Mouse (Mus musculus) embryonic facial prominence, embryonic 15.5 days (tissue): ENCODE data around the gene Gm44503. TPM values are rescaled to one million over a fixed set of nuclear protein-coding genes. Genes with fewer than 3 reads are reported as not detected.

Source experiments
- ATAC-seq: fragments of 200-750 bp; cut with Nextera tagmentation; 2 replicates; pipeline ENCODE4 v1.8.0; 2017; ENCODE audit warnings: low read depth, moderate TSS enrichment; ENCODE audit not compliant: insufficient number of reproducible peaks, low FRiP score, low TSS enrichment
- H3K27ac ChIP-seq: fragments of 300-500 bp; sonication (generic); replicated peaks from 2 replicates; pipeline ENCODE4 v1.5.1; 2015; ENCODE audit warnings: mild to moderate bottlenecking, inconsistent platforms
- H3K27me3 ChIP-seq: fragments of 300-500 bp; sonication (generic); 2 replicates; pipeline ENCODE4 v1.6.1; 2015; ENCODE audit warnings: inconsistent platforms
- H3K36me3 ChIP-seq: fragments of 300-500 bp; sonication (generic); 2 replicates; pipeline ENCODE4 v1.6.1; 2015; ENCODE audit warnings: mild to moderate bottlenecking, inconsistent platforms
- H3K4me1 ChIP-seq: fragments of 300-500 bp; sonication (generic); 2 replicates; pipeline ENCODE4 v1.6.1; 2015; ENCODE audit warnings: inconsistent platforms
- H3K4me2 ChIP-seq: fragments of 300-500 bp; sonication (generic); replicated peaks from 2 replicates; pipeline ENCODE4 v1.6.1; 2015; ENCODE audit warnings: mild to moderate bottlenecking, inconsistent platforms
- H3K4me3 ChIP-seq: fragments of 300-500 bp; sonication (generic); replicated peaks from 2 replicates; pipeline ENCODE4 v1.5.1; 2015; ENCODE audit warnings: mild to moderate bottlenecking, inconsistent platforms
- H3K9ac ChIP-seq: fragments of 300-500 bp; sonication (generic); 2 replicates; pipeline ENCODE4 v1.6.1; 2015; ENCODE audit warnings: inconsistent platforms
- H3K9me3 ChIP-seq: fragments of 300-500 bp; sonication (generic); replicated peaks from 2 replicates; pipeline ENCODE4 v1.6.1; 2016; ENCODE audit warnings: inconsistent platforms
- WGBS: fragments of 180-500 bp; shearing (Covaris S2); methylation state at CpG from one replicate; pipeline ENCODE4 v1.1.7; 2015; 5-methylcytosine and 5-hydroxymethylcytosine counted together
- polyA plus RNA-seq: library from polyadenylated mRNA; unstranded; fragments of >200 nt; fragmentation: Nextera tagmentation; extraction: Ambion mirVana; gene quantifications from 2 replicates; pipeline ENCODE4 v1.2.1, GENCODE M21; 2015

Gm44503 gene
- polyA plus RNA-seq, 1 experiment from 2014 or later = not detected

- no peak overlapping the region for H3K9ac ChIP-seq
- no peak for ATAC-seq
- no peaks in the 10 kb centered on the region for H3K9me3 ChIP-seq
- no peaks in the 10 kb centered on the region for H3K36me3 ChIP-seq
- H3K27ac ChIP-seq = no peak overlapping the region
- no peak overlapping the region for H3K4me3 ChIP-seq
- whole genome bisulfite sequencing = 88% methylated on average over 5 of the region's 5 CpGs
- no peaks in the 10 kb centered on the region for H3K27me3 ChIP-seq
- H3K4me1 ChIP-seq = no peaks in the 10 kb centered on the region
- no peak overlapping the region for H3K4me2 ChIP-seq
Measured at GRCm38 (mm10) chr9:72974734-72975133, 16.1 kb downstream of the Gm44503 start.

- no peak overlapping the region for H3K4me2 ChIP-seq
- no peak overlapping the region for H3K27ac ChIP-seq
- H3K9ac ChIP-seq = no peak overlapping the region
- H3K27me3 ChIP-seq = no peaks in the 10 kb centered on the region
- no peaks in the 10 kb centered on the region for H3K36me3 ChIP-seq
- ATAC-seq = no peak
- no peak overlapping the region for H3K4me3 ChIP-seq
- WGBS = 86% methylated on average over 1 of the region's 1 CpGs
- H3K9me3 ChIP-seq = no peaks in the 10 kb centered on the region
- H3K4me1 ChIP-seq = no peaks in the 10 kb centered on the region
Measured at GRCm38 (mm10) chr9:72975242-72975641, 16.6 kb downstream of the Gm44503 start.

- Histone ChIP-seq H3K4me1 (peaks cover 14% of the 10 kb centered on the region), H3K9ac (no peak overlapping the region), H3K27ac (no peak overlapping the region), H3K9me3 (no peaks in the 10 kb centered on the region), H3K4me2 (no peak overlapping the region), H3K36me3 (no peaks in the 10 kb centered on the region), H3K4me3 (no peak overlapping the region), H3K27me3 (no peaks in the 10 kb centered on the region)
- no peak for ATAC-seq
- 65% methylated on average over 2 of the region's 2 CpGs for WGBS
Measured at GRCm38 (mm10) chr9:72983066-72983465, 24.4 kb downstream of the Gm44503 start.

- Histone ChIP-seq H3K9ac (peak within 1 kb of the TSS; percentile 58), H3K4me3 (peak within 1 kb of the TSS; percentile 93), H3K9me3 (no peaks in the 10 kb centered on the region), H3K27ac (peak within 1 kb of the TSS; percentile 71), H3K27me3 (no peaks in the 10 kb centered on the region), H3K4me2 (peak within 1 kb of the TSS; percentile 74), H3K36me3 (no peaks in the 10 kb centered on the region), H3K4me1 (peaks cover 14% of the 10 kb centered on the region)
- ATAC-seq = peak; percentile 99
- WGBS = under 1% methylated on average over 88 of the region's 88 CpGs
Measured at GRCm38 (mm10) chr9:72985250-72986220, 26.9 kb downstream of the Gm44503 start, which contains the start of the genes Ccpg1os and Ccpg1. Gene Ccpg1os (minus strand): TSS chr9:72985382. Gene Ccpg1 (plus strand): TSS chr9:72985429.

- Histone ChIP-seq H3K4me1 (peaks cover 14% of the 10 kb centered on the region), H3K36me3 (no peaks in the 10 kb centered on the region), H3K9ac (no peak overlapping the region), H3K9me3 (no peaks in the 10 kb centered on the region), H3K27me3 (no peaks in the 10 kb centered on the region), H3K4me2 (no peak overlapping the region), H3K4me3 (no peak overlapping the region), H3K27ac (no peak overlapping the region)
- no peak for ATAC-seq
- WGBS = 60% methylated on average over 3 of the region's 3 CpGs
Measured at GRCm38 (mm10) chr9:72987703-72988102, 29.1 kb downstream of the Gm44503 start.

- WGBS = 82% methylated on average over 5 of the region's 5 CpGs
- Histone ChIP-seq H3K4me2 (no peak overlapping the region), H3K4me3 (no peak overlapping the region), H3K27me3 (no peaks in the 10 kb centered on the region), H3K9ac (no peak overlapping the region), H3K27ac (no peak overlapping the region), H3K36me3 (no peaks in the 10 kb centered on the region), H3K4me1 (peaks cover 14% of the 10 kb centered on the region), H3K9me3 (no peaks in the 10 kb centered on the region)
- no peak for ATAC-seq
Measured at GRCm38 (mm10) chr9:72988706-72989105, 30.1 kb downstream of the Gm44503 start.

- H3K4me2 ChIP-seq = no peak overlapping the region
- 92% methylated on average over 2 of the region's 2 CpGs for WGBS
- no peak overlapping the region for H3K9ac ChIP-seq
- ATAC-seq = no peak
- H3K27ac ChIP-seq = no peak overlapping the region
- no peaks in the 10 kb centered on the region for H3K36me3 ChIP-seq
- no peaks in the 10 kb centered on the region for H3K9me3 ChIP-seq
- H3K4me3 ChIP-seq = no peak overlapping the region
- no peaks in the 10 kb centered on the region for H3K27me3 ChIP-seq
- peaks cover 2% of the 10 kb centered on the region; the same call in 1 of the 2 replicates for H3K4me1 ChIP-seq
Measured at GRCm38 (mm10) chr9:72991420-72991819, 32.8 kb downstream of the Gm44503 start.

- 82% methylated on average over 5 of the region's 5 CpGs for WGBS
- no peaks in the 10 kb centered on the region for H3K36me3 ChIP-seq
- H3K4me3 ChIP-seq = no peak overlapping the region
- H3K27ac ChIP-seq = no peak overlapping the region
- H3K9me3 ChIP-seq = no peaks in the 10 kb centered on the region
- H3K4me2 ChIP-seq = no peak overlapping the region
- ATAC-seq = no peak
- no peak overlapping the region for H3K9ac ChIP-seq
- H3K4me1 ChIP-seq = no peaks in the 10 kb centered on the region
- H3K27me3 ChIP-seq = no peaks in the 10 kb centered on the region
Measured at GRCm38 (mm10) chr9:72992576-72992975, 33.9 kb downstream of the Gm44503 start.

- Histone ChIP-seq H3K9ac (no peak overlapping the region), H3K4me3 (no peak overlapping the region), H3K4me2 (no peak overlapping the region), H3K36me3 (0 out of 2 replicates have a peak, but pooled peaks cover 9% of the 10 kb centered on the region), H3K4me1 (no peaks in the 10 kb centered on the region), H3K27me3 (no peaks in the 10 kb centered on the region), H3K9me3 (no peaks in the 10 kb centered on the region), H3K27ac (no peak overlapping the region)
- no peak for ATAC-seq
Measured at GRCm38 (mm10) chr9:72996167-72996566, 37.5 kb downstream of the Gm44503 start.

- Histone ChIP-seq H3K4me2 (no peak overlapping the region), H3K27ac (no peak overlapping the region), H3K36me3 (peaks cover 12% of the 10 kb centered on the region; the same call in 1 of the 2 replicates), H3K4me1 (no peaks in the 10 kb centered on the region), H3K9me3 (no peaks in the 10 kb centered on the region), H3K4me3 (no peak overlapping the region), H3K9ac (no peak overlapping the region), H3K27me3 (no peaks in the 10 kb centered on the region)
- ATAC-seq = no peak
- 59% methylated on average over 7 of the region's 7 CpGs for WGBS
Measured at GRCm38 (mm10) chr9:72996806-72997205, 38.2 kb downstream of the Gm44503 start.

GRCm38 (mm10) chr9:73000487-73000886 is 41.8 kb downstream of the Gm44503 start:
- Histone ChIP-seq H3K4me2 (no peak overlapping the region), H3K27ac (no peak overlapping the region), H3K9ac (no peak overlapping the region), H3K4me1 (no peaks in the 10 kb centered on the region), H3K27me3 (no peaks in the 10 kb centered on the region), H3K9me3 (no peaks in the 10 kb centered on the region), H3K4me3 (no peak overlapping the region), H3K36me3 (peaks cover 18% of the 10 kb centered on the region; the same call in 1 of the 2 replicates)
- 62% methylated on average over 2 of the region's 2 CpGs for WGBS
- no peak for ATAC-seq
